Mouse (Mus musculus): ENCODE results near the gene Zfp212. TPM values are rescaled to one million over a fixed set of nuclear protein-coding genes. Genes with fewer than 3 reads are reported as not detected.

Gene Zfp212
- 9.2 and 10.1 TPM in 2 replicates for total RNA-seq (2012; rRNA removed)

DNA sequence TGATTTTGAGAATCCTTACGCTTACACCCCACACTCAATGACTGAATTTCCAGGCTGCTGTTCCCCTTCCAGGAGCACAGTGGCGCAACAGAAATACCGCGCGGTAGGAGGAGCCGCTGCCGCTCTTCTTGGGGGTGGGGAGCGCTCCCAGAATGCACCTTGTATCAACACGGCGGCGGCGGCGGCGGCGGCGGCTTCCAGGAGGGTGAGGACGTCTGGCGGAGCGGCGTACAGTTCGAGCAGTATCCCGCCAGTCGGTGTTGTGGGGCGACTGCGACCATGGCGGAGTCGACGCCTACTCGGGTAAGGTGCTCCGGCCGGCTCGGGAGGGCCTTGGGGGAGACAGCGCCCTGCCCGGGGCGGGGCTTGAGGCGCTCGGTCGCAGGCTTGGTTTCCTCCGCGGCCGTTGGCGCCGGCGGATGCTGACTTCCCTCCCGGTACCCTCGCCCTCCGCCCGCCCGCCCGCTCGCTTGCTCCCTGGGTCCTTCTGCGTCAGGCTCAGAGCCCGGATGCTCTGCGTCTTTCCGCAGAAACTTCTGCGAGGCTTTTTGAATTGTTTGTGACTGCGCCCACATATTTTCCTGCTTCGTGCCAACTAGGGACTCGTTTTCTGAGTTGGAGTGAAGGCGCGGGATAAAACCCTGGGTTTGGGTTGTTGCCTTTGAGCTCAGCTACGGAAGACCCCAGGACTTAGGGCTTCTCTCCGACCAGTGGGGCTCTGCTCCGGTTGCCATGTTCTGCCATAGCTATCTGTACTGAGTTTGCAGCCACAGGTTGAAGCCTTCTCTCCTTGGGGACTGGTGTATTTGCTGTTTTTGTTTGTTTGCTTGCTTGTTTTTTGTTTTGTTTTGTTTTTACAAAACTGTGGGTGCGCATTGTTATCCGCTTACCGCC lies at the start of gene Zfp212:
Zfp212 (plus strand) TSS at position 30 of the 894 bp plus-strand sequence.
- Histone ChIP-seq H3K9me3 (ENCODE audit: control insufficient read depth, insufficient read depth, low read depth, low read length) (no peaks in the 10 kb centered on the region), H3K27ac (ENCODE audit: insufficient read depth, low read depth, low read length, poor library complexity, severe bottlenecking) (peak within 1 kb of the TSS; percentile 87), H3K36me3 (ENCODE audit: control insufficient read depth, insufficient read depth, low read length, poor library complexity, severe bottlenecking) (no peaks in the 10 kb centered on the region), H3K4me3 (ENCODE audit: insufficient read depth in 1 of 2, low read depth in 1 of 2, low read length in 2 of 2, poor library complexity in 1 of 2, severe bottlenecking in 1 of 2) (peak within 1 kb of the TSS; percentile 90 to 98), H3K4me1 (ENCODE audit: control insufficient read depth in 2 of 2, insufficient read depth in 2 of 2, low read length in 2 of 2, poor library complexity in 1 of 2) (peaks cover 4 to 5% of the 10 kb centered on the region in 2 experiments; a peak in 2 of 4 replicates), H3K9ac (ENCODE audit: insufficient read depth, low read depth, low read length, poor library complexity, severe bottlenecking) (peak within 1 kb of the TSS; percentile 95)
- in situ Hi-C loops (cut with MboI; ENCODE audit: low sequenced_read_pairs in 2 of 2, unreplicated experiment in 2 of 2), result no loop called here
- peak; percentile 87 for DNase-seq (ENCODE audit: low read depth, low spot score)
- TF ChIP-seq MAFK (IDR thresholded peaks at IDR 0.05; ENCODE audit: insufficient read depth, low read depth, low read length) (no peak), HCFC1 (IDR thresholded peaks at IDR 0.05; ENCODE audit: borderline replicate concordance, insufficient read depth, low read length) (peak; percentile 41; the same call in 1 of the 2 replicates)

DNA sequence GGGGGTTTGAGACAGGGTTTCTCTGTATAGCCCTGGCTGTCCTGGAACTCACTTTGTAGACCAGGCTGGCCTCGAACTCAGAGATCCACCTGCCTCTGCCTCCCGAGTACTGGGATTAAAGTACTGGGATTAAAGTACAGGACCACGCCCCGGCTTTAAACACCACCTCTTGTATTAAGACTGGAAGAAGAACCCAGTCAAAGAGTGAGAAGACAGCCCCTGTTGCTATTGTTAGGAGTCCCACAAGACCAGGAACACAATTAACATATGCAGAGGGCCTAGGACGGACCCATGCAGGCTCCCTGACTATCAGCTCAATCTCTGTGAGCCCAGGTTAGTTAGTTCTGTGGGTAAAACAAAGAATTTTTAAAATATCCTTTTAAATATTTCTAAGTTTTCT lies 48.0 kb upstream of the Zfp212 start:
- H3K4me3 ChIP-seq (ENCODE audit: insufficient read depth in 1 of 2, low read depth in 1 of 2, low read length in 2 of 2, poor library complexity in 1 of 2, severe bottlenecking in 1 of 2), result no peak overlapping the region
- in situ Hi-C loops (cut with MboI; ENCODE audit: low sequenced_read_pairs in 2 of 2, unreplicated experiment in 2 of 2), result no loop called here
- 0 out of 4 replicates have a peak, but pooled peaks cover 0 to 2% of the 10 kb centered on the region in 2 experiments for H3K4me1 ChIP-seq (ENCODE audit: control insufficient read depth in 2 of 2, insufficient read depth in 2 of 2, low read length in 2 of 2, poor library complexity in 1 of 2)
- no peaks in the 10 kb centered on the region for H3K9me3 ChIP-seq (ENCODE audit: control insufficient read depth, insufficient read depth, low read depth, low read length)
- no peak overlapping the region for H3K27ac ChIP-seq (ENCODE audit: insufficient read depth, low read depth, low read length, poor library complexity, severe bottlenecking)
- DNase-seq (ENCODE audit: low read depth, low spot score), result no peak
- no peaks in the 10 kb centered on the region for H3K36me3 ChIP-seq (ENCODE audit: control insufficient read depth, insufficient read depth, low read length, poor library complexity, severe bottlenecking)
- H3K9ac ChIP-seq (ENCODE audit: insufficient read depth, low read depth, low read length, poor library complexity, severe bottlenecking), result no peak overlapping the region
- no peak for TF ChIP-seq CHD2 (IDR thresholded peaks at IDR 0.05; ENCODE audit: low read depth, low read length)
- TF ChIP-seq ZC3H11A (IDR thresholded peaks at IDR 0.05; ENCODE audit: borderline replicate concordance, low read depth, low read length), result no peak
- TF ChIP-seq MAFK (IDR thresholded peaks at IDR 0.05; ENCODE audit: insufficient read depth, low read depth, low read length), result no peak
- TF ChIP-seq ZNF384 (IDR thresholded peaks at IDR 0.05; ENCODE audit: low read depth, low read length), result no peak
- no peak for TF ChIP-seq HCFC1 (IDR thresholded peaks at IDR 0.05; ENCODE audit: borderline replicate concordance, insufficient read depth, low read length)

GRCm38 (mm10) chr6:47877058-47877457 lies 43.2 kb upstream of the Zfp212 start, which contains the start of gene Zfp282:
Zfp282 (plus strand) TSS chr6:47877204.
- Histone ChIP-seq H3K36me3 (ENCODE audit: control insufficient read depth, insufficient read depth, low read length, poor library complexity, severe bottlenecking) (no peaks in the 10 kb centered on the region; the same call in 1 of the 2 replicates), H3K9ac (ENCODE audit: insufficient read depth, low read depth, low read length, poor library complexity, severe bottlenecking) (peak within 1 kb of the TSS; percentile 84), H3K4me3 (ENCODE audit: insufficient read depth in 1 of 2, low read depth in 1 of 2, low read length in 2 of 2, poor library complexity in 1 of 2, severe bottlenecking in 1 of 2) (peak within 1 kb of the TSS; percentile 92 to 97), H3K9me3 (ENCODE audit: control insufficient read depth, insufficient read depth, low read depth, low read length) (no peaks in the 10 kb centered on the region), H3K4me1 (ENCODE audit: control insufficient read depth in 2 of 2, insufficient read depth in 2 of 2, low read length in 2 of 2, poor library complexity in 1 of 2) (no peaks in the 10 kb centered on the region), H3K27ac (ENCODE audit: insufficient read depth, low read depth, low read length, poor library complexity, severe bottlenecking) (no peak within 1 kb of the TSS; the same call in 1 of the 2 replicates)
- no peak for DNase-seq (ENCODE audit: low read depth, low spot score)
- in situ Hi-C loops (cut with MboI; ENCODE audit: low sequenced_read_pairs in 2 of 2, unreplicated experiment in 2 of 2), result no loop called here
- no peak for TF ChIP-seq CHD2 (IDR thresholded peaks at IDR 0.05; ENCODE audit: low read depth, low read length)
- TF ChIP-seq MAFK (IDR thresholded peaks at IDR 0.05; ENCODE audit: insufficient read depth, low read depth, low read length), result no peak
- TF ChIP-seq ZNF384 (IDR thresholded peaks at IDR 0.05; ENCODE audit: low read depth, low read length), result no peak
- no peak for TF ChIP-seq HCFC1 (IDR thresholded peaks at IDR 0.05; ENCODE audit: borderline replicate concordance, insufficient read depth, low read length)

DNA sequence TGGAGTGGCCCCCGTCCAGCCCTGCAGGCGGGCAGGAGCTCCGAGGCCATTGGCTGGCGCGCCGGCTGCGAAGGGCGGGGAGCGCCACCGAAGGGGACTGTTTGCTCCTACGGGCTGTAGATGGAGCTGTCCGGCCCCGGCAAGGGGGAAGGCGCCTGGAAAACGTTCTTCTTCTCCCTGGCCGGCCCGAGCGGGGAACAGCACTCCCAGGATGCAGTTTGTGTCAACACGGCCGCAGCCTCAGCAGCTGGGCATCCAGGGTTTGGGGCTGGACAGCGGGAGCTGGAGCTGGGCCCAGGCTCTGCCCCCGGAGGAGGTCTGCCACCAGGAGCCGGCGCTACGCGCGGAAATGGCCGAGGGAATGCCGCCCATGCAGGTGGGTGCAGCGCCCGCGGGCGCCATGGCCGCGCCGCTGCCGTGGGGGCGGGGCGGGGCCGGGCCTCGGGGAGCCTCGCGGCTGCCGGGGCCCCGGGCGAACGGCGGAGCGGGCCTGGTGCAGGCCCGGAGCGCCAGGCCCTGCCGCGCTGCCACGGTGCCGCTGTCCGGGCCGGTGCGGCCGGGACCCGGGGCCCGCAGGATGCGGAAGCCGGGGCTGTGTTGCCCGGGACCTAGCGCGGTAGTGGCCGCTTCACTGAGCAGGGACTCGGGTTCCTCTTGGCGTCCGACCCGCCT lies 42.7 kb upstream of the Zfp212 start:
- DNase-seq (ENCODE audit: low read depth, low spot score), result peak; percentile 61
- H3K4me1 ChIP-seq (ENCODE audit: control insufficient read depth in 2 of 2, insufficient read depth in 2 of 2, low read length in 2 of 2, poor library complexity in 1 of 2), result no peaks in the 10 kb centered on the region
- H3K4me3 ChIP-seq (ENCODE audit: insufficient read depth in 1 of 2, low read depth in 1 of 2, low read length in 2 of 2, poor library complexity in 1 of 2, severe bottlenecking in 1 of 2), result peak overlapping the region; percentile 92 to 97
- in situ Hi-C loops (cut with MboI; ENCODE audit: low sequenced_read_pairs in 2 of 2, unreplicated experiment in 2 of 2), result no loop called here
- no peaks in the 10 kb centered on the region; the same call in 1 of the 2 replicates for H3K36me3 ChIP-seq (ENCODE audit: control insufficient read depth, insufficient read depth, low read length, poor library complexity, severe bottlenecking)
- TF ChIP-seq HCFC1 (IDR thresholded peaks at IDR 0.05; ENCODE audit: borderline replicate concordance, insufficient read depth, low read length) (0 out of 2 replicates have a peak, but pooled peaks have one; percentile 35), MAFK (IDR thresholded peaks at IDR 0.05; ENCODE audit: insufficient read depth, low read depth, low read length) (no peak), ZC3H11A (IDR thresholded peaks at IDR 0.05; ENCODE audit: borderline replicate concordance, low read depth, low read length) (no peak), ZNF384 (IDR thresholded peaks at IDR 0.05; ENCODE audit: low read depth, low read length) (no peak)
- H3K9me3 ChIP-seq (ENCODE audit: control insufficient read depth, insufficient read depth, low read depth, low read length), result no peaks in the 10 kb centered on the region
- H3K9ac ChIP-seq (ENCODE audit: insufficient read depth, low read depth, low read length, poor library complexity, severe bottlenecking), result peak overlapping the region; percentile 84
- no peak overlapping the region; the same call in 1 of the 2 replicates for H3K27ac ChIP-seq (ENCODE audit: insufficient read depth, low read depth, low read length, poor library complexity, severe bottlenecking)
